Mouse (Mus musculus) spleen, embryonic (tissue): Measurements from ENCODE around the gene Pirb.

Experiments used
- CTCF ChIA-PET: fragments of 350-600 bp; sonication (Branson Sonifier 250); formaldehyde crosslinking; loops from one replicate; lab custom pipeline; 2022; lab: Charles Lee

Gene Pirb

GRCm38 (mm10) chr7:3692987-3693808, 27.0 kb downstream of the Pirb start, which contains the start of gene Mboat7:
Gene Mboat7, minus strand, starts transcription at chr7:3693523.
- CTCF ChIA-PET = interaction anchor here (1.2 kb wide), 1 partner anchor 14 kb away, joined by 3 read pairs; no protein-coding TSS in a partner anchor

DNA sequence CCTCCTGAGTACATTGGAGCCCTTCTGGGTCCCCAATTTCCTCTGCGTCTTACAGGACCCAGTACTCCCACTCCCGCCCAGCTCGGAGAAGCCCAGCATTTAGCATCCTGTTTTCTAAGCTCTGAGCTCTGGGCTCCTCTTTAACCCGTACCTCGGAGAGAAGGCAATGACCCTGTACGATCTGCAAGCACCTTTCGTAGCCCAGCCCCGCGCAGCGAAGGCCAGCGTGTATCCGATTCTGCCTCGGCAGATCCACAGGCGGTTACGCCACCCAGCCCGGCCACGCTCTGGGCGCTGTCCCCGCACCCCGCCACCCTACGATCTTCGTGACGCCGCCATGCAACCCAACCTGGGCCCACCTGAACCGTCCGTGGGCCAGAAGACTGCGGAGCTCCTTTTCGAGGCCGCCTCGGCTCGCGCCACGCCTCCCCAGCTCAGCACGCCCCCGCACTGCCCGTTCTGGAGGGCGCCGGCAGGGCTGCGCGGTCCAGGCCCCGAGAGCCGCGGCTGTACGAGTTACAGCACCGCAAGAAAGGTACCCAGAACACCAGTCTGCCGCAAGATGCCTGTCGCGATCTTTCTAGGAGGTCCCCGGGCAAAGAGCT, 27.7 kb downstream of the Pirb start, which contains the start of gene Tsen34:
Tsen34 (plus strand) TSS at position 482 of the 605 bp plus-strand sequence.
- CTCF ChIA-PET = interaction anchor here (0.6 to 1.2 kb wide), 3 partner anchors 15 to 1100 kb away, joined by 3 to 12 read pairs (median 3); partner anchors contain the start of genes Cnot3 and Rpl28

DNA sequence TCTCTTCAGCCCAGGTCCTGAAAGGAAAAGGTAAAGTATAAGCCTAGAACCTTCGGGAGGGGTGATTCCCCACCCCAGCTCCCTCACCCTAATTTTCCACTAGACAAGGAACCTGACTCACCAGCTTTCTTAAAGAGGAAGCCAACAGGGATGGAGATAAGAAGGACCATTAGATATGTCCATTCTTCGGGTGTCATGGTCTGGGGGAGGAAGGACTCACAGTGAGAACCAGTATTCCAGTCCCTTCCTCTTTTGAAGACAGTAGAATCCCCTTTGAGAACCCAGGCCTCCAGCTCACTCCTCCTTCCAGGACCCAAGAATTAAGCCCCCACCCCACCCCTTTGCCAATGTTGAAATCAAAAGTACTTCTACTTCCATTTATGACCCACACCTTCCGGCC, 28.3 kb downstream of the Pirb start:
- CTCF ChIA-PET = interaction anchor here (0.6 to 1.2 kb wide), 3 partner anchors 15 to 1101 kb away, joined by 3 to 12 read pairs (median 3); partner anchors contain the start of genes Cnot3 and Rpl28

GRCm38 (mm10) chr7:3685400-3686187, 34.6 kb downstream of the Pirb start:
- CTCF ChIA-PET = no interaction called here

DNA sequence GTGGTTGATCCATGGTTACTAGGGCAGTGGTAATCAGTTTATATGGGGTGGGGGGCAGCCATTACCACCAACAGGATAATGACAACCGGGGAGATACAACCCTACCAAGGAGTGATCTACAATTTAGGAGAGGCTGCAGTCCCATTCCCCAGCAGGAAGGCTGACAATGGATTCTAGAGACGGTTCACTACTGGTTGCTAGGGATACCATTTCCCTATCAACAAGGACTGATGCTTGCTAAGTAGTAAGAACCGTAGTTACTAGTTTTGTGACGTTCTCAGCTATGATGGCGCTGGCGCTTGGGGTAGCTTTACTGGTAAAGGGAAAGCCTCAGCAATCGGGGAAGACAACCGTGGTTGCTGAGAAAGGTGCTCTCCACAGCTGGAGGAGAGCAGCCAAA, 35.5 kb downstream of the Pirb start:
- CTCF ChIA-PET = no interaction called here

- CTCF ChIA-PET = no interaction called here
These were observed 36.2 kb downstream of the Pirb start for GRCm38 (mm10) chr7:3683908-3684550.

DNA sequence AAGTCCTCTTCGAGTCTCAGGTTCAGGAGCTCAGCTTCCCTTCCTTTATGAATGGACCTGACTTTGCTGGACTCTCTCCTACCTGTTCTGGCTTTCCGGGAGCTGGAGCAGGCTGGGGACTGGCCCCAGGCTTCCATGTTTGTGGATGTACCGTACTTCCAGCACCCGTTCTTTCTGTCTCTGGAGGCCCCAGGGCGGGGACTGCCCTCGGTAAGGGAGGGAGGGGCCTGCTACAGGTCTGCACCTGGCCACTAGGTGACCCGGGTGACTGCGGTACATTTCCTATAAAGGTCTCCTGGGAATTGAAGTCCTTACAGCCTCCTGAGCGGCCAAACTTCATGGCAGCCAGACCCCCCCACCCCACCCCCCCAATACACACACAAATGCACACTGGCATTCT, 42.8 kb downstream of the Pirb start, which contains the start of gene Tmc4:
Tmc4 (minus strand) TSS at position 212 of the 400 bp plus-strand sequence.
- CTCF ChIA-PET = no interaction called here

DNA sequence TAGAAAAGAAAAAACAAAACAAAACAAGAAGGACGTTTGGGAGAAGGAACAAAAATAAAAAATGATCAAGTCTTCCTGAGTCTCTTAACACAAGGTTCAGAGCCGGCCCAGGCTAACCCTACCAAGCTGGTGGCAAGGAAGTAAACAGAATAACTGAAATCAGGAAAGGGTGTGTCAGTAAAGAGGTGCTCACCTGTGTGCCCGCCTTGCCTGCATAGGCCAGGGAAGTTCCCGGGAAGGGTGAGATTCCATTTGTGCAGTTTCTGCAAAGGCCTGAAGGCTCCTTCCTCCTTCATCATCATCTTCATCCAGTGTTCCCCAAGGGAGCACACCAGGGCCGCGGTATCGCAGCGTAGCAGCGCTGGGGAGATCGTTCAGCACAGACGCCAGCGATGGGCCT, 43.8 kb downstream of the Pirb start:
- CTCF ChIA-PET = no interaction called here

DNA sequence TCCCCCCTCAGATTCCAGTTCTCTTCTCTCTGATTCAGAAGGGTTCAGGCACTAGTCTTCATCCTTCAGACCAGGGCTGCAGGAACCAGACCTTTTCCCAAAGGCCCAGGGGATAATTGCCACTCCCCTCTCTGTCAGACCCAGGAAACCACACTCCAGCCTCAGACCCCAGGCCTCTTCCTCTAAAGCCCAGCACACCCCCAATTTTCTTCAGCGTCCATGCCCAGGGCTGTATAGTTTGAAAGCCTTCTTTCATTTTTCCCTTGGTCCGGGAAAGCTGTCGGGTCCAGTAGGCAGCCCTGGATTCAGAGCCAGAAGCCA, 45.0 kb downstream of the Pirb start:
- CTCF ChIA-PET = interaction anchor here (0.6 kb wide), 1 partner anchor 788 kb away, joined by 3 read pairs; no protein-coding TSS in a partner anchor

GRCm38 (mm10) chr7:3674507-3675227, 45.5 kb downstream of the Pirb start:
- CTCF ChIA-PET = no interaction called here

DNA sequence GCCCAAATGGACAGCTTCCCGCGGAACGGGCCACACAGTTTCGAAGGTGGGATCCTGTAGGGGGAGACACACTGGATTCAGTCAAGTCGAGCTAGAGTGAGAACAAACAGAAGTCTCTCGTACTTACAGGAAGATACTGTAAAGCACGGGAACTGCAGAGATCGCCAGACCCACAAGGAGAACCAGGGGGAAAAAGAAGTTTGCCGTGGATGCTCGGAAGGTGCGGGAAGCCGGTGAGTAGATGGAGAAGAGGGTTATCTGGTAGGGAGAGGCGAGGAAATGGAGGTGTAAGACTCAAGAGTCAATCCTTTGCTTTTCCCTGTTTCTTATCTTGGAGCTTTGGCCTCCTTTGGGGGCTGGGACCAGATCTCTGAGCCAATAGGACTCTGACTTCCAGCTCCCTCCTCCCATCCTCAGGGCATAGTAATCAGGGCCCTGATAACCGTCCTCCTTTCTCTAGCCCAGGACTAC, 53.2 kb downstream of the Pirb start:
- CTCF ChIA-PET = no interaction called here

- CTCF ChIA-PET = no interaction called here
These were observed 54.7 kb downstream of the Pirb start, which contains the start of gene Leng1 for GRCm38 (mm10) chr7:3665215-3666114. Gene Leng1, minus strand, starts transcription at chr7:3665840.

- CTCF ChIA-PET = no interaction called here
These were observed 55.5 kb downstream of the Pirb start for GRCm38 (mm10) chr7:3664524-3665214.
